Mouse (Mus musculus) cerebral cortex, adult 2 months (tissue): ENCODE measurements around the gene Ripk3.

Experiments used
- WGBS: fragments of 180-500 bp; shearing (Covaris S2); methylation state at CpG from one replicate; pipeline ENCODE4 v1.1.7; 2018; 5-methylcytosine and 5-hydroxymethylcytosine counted together

Gene Ripk3

DNA sequence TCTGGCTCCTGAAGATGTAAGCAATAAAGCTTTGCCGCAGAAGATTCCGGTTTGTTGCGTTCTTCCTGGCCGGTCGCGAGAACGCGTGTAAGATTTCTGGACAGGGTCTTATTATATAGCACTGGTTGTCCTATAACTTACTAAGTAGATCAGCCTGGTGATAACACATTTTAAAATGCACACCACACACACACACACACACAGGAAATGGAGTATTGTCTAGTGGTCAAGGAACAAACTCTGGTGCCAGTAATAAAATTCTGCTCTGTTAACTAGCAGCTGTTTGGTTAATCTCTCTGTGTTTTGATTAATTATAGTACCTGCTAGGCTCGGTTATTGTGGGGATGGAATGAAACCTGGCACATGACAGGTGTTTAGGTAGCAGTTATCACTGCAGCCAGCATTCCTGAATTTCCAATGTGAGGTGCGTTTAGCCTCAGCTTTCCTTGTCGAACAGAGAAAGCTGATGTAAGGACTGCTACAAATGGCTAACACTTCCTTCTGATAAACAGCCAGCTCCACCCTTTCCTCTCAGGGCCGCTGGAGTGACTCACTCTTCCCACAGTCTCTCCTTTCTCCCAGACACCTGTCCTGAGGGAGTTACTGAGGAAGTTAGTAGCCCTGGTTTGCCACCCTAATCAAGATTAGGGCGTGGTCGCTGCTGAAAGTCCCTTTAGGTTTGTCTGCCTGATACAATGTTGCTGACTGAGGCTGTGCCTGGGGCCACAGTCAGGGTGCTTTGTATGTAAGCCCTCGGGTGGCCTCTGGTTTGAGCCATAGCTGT lies 6.9 kb upstream of the Ripk3 start:
- WGBS = 82% methylated on average over 15 of the region's 15 CpGs

DNA sequence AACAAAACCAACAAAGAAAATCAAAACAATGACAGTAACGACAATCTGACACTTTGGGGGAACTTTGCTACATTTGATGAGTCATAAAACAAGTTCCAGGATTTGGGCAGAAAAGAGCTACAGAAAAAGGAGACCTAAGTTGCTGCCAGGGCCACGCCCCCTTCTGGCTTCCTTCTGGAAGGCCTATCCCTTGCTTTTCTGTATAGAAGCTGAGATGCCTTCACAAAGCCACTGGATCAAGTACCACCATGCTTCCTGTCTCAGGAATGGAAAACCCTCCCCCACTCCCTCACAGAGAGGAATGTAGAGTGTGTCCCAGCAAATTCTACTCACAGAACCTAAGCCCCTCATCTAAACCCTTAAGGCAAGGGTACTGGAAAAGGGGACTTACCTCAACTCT lies 5.3 kb upstream of the Ripk3 start:
- 70% methylated on average over 2 of the region's 2 CpGs for WGBS

DNA sequence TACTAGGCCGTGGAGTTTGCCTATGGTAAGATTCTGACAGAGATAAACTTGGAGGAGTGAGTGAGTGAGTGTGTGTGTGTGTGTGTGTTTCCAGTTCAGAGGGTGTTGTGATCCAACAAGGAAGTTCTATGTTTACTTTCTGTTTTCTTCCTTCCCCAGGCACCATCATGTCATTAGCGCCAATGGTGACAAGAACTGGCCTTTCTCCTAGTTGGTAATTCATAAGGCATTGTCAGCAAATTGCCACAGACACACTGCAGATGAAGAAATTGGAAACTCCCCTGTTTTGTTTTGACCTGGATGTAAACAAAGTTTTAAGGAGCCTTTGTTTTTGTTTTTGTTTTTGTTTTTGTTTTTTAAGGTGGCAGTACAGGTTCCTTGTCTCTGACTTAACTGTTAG lies 4.8 kb upstream of the Ripk3 start:
- WGBS = 69% methylated on average over 2 of the region's 2 CpGs

DNA sequence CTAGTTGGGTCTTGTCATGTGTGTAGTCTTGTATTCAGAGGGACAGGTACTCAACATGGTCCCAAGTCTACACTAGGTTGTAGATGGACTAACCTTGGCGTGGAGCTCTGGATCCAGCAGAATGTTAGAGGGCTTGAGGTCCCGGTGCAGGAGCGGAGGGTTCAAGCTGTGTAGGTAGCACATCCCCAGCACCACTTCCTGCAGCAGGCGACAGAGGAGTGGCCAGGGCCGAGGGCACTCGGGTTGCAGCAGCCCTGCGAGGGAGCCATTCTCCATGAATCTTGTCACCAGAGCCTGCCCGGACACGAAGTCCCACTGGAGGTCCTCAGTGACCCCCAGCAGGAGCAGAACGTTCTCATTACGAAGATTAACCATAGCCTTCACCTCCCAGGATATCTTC lies 934 bp downstream of the Ripk3 start:
- 53% methylated on average over 11 of the region's 11 CpGs for WGBS

DNA sequence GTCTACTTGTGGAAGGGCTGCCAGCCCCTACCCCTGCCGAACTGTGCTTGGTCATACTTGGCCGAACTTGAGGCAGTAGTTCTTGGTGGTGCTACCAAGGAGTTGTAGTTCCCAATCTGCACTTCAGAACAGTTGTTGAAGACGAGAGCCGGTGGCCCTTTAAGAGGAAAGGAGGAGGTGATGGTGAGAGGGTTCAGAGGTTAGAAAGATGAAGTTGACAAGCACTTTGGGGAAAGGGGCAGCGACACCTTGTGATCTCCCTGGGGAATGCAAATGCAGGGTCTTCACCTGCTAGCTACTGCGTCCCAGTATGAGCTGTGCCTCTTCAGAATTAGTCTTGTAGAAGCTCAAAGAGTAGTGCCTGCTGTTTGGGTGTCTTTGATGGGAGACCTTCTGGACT lies 3.5 kb downstream of the Ripk3 start:
- WGBS = 36% methylated on average over 6 of the region's 6 CpGs

DNA sequence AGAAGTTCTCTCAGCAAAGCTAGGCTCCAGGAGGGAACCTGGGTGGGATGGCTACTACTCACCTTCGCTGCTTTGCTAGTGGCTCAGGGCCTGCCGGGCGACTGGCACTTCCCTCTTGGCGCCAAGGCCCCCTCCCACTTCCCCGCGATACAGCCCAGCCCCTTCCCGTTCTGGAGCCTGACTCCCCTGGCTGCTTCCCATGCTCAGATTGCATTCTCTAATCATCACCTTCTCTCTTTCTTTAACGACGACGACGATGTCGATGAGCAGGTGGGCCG lies 4.8 kb downstream of the Ripk3 start, which contains the start of gene Adcy4:
Adcy4 (minus strand) TSS at position 138 of the 278 bp plus-strand sequence.
- WGBS = 8% methylated on average over 13 of the region's 13 CpGs

DNA sequence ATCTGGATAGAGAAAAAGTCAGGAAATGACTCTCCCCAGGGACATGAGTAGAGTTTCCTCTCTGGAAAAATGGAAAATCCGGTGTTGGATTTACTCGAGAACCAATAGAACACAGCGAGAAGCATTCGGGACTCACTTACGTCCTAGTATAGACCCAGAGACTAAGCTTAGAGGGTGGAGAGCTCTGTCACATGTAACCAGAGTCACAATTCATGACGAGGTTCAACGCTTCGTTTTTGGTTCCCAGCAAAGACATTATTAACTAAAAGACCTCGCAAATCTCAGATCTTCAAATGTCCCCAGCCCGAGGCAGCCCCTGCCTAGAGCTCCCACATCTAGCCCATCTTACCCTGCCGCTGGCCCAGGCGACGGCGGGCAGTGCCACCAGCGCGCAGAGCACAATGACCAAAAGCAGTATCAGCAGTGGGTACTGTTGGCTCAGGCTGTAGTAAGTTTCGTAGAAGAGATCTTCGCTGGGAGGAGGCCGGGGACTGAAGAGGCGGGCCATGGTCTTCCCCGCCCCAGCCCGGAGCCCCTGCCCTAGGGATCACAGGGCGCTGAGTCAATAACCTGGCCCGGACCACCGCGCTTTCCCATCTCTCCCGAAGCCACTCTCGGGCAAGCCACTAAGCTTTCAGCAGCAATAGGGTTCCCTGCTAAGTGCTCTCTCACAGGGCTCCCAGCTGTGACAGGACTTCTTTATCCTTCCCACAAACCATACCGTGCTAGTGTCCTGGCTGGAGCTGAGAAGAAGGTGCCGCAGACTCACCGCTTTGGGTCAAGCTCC lies 5.3 kb downstream of the Ripk3 start:
- WGBS = 4% methylated on average over 31 of the region's 31 CpGs

DNA sequence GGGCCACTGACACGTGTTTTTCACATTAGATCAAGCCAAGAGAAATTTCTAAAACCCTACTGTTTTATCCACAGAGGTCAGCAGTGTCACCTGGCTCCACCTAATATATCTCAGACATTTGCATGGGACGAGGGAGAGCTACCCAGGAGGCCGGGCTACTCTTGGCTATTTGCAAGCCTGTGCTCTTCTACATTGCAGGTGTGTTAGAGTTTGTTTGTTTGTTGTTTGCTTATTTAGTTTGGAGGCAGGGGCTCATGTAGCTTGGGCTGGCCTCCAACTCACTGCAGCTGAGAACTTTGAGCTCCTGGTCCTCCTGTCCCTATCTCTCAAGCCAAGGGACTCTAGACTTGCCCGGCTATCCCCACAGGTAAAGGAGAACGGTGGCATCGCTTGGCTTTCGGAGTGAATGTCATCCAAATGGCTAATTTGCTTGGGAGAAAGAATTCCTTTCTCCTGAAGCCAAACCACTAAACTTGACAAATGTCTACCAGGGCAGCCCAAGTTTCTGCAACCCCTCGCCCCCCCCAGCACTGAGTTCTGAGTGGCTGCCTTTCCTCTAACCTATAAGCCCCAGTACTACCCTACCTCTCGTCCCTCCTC lies 6.2 kb downstream of the Ripk3 start:
- 53% methylated on average over 9 of the region's 9 CpGs for WGBS

DNA sequence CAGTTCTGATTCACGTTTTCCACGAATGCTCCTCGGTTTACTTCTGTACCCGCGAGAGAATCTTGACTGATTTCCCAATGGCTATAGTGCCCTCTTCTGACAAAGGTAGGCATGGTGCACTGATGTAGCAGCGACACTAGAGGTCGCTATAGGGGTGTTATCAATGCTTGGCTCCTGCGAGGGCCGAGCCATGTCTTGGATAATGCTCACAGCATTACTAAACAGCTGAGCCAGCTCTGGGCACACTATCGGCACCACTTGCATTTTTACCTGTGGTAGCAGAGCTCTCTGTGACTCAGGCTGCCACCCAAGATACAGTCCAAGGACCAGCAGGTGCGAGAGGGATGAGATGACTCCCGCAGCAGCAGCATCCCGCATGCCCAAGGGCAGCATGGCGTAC lies 7.4 kb downstream of the Ripk3 start:
- 13% methylated on average over 14 of the region's 14 CpGs for WGBS

DNA sequence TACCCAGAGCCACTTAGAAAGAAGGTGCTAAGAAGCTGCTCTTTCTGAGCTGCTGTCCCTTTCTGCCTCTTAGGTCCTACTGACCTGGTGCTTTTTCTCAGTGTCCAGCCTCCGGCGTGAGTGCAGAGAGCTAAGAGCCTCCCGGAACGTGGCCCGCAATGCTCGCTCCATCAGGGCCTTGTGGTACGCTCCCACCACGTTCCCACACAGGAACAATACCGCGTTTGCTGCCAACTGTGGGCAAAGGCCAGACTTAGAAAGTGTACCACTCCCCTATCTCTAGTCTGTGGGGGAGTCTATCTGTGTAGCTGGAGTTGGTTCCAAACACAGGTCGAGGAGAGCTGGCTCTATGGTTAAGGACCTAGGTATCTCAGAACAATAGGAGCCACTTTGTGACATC lies 7.9 kb downstream of the Ripk3 start:
- 84% methylated on average over 11 of the region's 11 CpGs for WGBS

DNA sequence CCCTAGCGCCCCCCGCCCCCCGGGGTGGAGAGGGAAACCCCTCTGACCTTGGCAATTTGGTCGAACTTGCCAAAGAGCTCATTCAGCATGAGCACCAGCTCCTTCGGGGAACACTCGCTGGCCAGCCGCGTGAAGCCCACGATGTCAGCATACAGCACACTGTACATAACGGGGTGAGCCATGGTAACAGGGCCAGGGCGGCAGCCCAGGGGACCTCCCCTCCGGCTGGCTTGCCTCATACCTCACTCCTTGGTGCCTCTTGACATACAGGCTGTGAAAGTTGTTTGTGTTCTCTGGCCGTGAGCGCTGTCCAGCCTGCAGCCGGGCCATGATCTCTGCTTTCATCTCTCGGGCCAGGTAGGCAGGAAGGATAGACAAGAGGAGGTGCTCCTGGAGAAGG lies 9.0 kb downstream of the Ripk3 start:
- 73% methylated on average over 16 of the region's 16 CpGs for WGBS

DNA sequence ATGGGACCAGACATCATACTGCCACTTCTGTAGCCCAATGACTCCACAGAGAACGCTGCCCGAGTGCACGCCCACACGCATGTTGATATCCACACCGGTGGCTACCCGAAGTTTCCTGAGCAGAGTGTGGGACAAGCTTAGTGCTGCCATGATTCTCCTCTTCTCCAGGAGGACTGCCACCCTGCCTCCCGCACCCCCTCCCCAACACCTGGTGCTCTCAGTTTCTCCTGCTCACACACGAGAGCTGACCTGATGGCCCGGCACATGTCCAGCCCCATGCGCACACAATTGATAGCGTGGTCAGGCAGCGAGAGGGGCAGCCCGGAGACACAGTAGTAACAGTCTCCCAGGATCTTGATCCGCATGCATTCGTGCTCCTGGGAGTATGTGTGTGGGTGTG lies 10.0 kb downstream of the Ripk3 start:
- whole genome bisulfite sequencing = 83% methylated on average over 15 of the region's 15 CpGs

DNA sequence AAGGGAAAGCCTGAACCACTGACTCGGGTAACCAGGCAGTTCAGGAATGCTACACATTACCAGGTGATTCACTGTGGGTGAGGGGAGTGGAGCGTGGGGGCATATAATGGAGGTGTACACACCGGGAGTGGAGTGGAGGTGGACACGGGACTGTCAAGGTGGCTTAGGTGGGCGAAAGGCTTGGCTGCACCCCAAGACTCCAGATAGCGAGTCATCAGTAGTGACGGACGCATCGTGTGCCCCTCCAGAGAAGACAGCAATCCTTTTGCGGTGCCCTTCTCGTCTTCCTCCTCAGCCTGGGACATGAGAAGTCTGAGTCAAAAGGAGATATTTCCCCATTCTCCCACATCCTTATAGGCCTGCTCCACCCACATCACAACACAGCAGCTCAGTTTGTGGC lies 10.9 kb downstream of the Ripk3 start:
- 74% methylated on average over 11 of the region's 11 CpGs for WGBS

DNA sequence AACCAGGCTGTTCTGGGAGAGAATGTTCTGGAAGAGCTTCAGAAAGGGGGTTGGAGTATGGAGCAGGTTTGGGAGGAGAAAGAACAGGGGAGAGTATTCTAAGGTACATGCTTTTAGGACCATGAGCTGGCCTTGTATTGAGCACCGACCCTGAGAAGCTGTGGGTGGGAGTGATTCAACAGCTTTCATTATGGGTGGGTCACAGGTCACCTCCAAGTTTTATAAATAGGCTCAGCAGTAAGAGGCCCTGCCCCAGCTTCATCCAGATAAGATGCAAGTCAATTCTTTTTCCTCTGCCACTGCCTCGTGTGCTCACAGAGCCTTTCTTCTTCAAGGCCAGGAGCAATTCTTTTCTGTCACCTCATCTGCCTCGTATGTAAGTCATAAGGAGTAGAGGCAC lies 11.5 kb downstream of the Ripk3 start:
- WGBS = 75% methylated on average over 3 of the region's 3 CpGs

DNA sequence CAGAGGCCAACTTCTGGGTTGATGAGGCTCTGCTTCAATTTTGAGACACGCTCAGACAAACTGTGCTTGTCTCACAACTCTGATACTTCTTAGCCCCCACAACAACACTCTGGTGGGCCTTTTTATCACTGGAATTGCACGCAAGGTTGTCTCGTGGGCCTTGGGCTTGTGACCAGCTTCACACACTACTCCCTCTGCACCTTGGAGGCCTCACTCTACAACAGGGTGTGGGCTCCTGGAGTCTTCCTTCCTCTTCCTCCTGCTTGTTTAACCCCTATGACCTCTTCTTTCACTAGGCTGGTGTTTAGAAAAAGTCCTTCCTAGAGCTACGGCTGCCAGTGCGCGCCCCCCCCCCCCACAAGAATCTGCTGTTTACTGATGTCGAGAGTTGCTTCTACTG lies 12.0 kb downstream of the Ripk3 start:
- 80% methylated on average over 7 of the region's 7 CpGs for WGBS

DNA sequence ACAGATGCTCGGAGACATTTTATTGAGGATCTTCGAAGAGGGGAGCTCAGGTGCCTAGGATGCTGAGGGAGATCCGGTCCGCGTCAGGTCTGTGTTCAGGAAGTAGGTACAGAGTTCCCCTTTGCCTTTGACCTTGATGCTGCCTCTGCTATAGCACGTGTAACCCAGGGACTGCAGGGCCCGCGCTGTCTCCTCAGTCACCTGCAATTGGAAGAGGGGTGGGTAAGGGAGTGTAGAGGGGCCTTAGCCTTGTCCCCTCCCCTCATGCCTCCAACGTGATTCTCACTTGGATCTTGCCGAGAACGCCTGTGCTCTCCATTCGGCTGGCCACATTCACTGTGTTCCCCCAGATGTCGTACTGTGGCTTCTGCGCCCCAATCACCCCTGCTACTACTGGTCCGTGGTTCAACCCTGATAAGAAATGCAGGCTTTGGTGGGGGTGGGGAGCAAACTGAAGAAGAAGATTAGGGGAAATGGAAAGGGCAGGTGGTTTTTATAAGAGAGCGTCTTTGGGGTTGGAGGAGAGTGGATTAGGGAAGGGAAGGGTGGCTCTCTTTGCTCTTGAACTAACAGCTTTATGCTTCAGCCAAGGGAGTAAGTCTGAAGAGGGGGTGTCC lies 19.5 kb downstream of the Ripk3 start:
- 90% methylated on average over 16 of the region's 16 CpGs for WGBS

DNA sequence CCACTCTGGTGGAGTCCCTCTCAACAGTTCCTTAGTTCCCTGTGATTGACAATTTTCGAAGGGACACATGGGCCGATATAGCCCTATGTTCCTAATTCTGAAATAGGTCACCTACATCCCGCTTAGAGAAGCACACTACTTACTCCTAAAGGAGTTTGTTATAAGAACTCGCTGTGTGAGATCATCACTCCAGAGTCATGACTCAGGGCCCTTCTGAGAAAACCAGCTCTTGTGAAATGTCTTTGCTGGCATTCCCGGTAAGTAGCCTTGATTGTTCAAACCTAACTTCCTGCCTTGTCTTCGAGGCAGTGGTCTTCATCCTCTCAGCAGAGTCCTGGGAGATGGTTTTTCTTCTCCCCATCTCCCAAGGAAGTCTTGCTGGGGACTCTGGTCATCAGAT lies 20.1 kb downstream of the Ripk3 start:
- WGBS = 85% methylated on average over 6 of the region's 6 CpGs

DNA sequence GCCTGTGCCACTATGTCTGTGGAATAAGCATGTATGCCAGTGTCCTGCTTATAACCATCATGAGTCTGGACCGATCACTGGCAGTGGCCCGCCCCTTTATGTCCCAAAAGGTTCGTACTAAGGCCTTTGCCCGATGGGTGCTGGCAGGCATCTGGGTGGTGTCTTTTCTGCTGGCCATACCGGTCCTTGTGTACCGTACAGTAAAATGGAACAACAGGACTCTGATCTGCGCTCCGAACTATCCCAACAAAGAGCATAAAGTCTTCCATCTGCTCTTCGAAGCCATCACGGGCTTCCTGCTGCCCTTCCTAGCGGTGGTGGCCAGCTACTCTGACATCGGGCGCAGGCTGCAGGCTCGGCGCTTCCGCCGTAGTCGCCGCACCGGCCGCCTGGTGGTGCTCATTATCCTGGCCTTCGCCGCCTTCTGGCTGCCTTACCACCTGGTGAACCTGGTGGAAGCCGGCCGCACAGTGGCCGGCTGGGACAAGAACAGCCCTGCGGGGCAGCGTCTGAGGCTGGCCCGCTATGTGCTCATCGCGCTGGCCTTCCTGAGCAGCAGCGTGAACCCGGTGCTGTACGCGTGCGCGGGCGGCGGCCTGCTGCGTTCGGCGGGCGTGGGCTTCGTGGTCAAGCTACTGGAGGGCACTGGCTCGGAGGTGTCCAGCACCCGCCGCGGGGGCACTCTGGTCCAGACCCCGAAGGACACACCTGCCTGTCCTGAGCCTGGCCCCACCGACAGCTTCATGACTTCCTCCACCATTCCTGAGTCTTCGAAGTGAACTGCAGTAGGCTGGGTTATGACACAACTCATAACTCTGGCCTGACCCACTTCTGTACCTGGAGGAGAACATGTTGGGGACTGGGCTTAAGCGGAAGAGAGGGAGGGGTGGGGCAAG lies 20.9 kb downstream of the Ripk3 start:
- WGBS = 11% methylated on average over 52 of the region's 52 CpGs

DNA sequence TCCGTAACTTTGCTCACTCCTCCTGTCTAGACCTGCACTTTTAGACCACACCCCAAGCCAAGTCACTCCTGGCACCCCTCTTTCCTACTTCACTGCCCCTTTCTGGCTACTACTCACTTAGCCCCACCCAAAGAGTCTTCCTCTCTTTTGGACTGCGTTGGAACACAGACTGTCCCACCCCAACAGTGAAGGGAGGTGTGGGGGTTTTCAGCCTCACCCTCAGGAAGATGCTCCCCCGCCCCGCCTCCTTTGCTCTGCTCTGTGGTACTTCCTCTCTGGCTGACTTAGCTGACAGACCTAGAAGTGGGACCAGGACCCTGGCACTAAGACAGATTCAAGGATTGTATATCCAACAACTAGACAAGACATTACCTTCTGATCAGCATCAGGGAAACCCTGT lies 23.0 kb downstream of the Ripk3 start, which contains the start of gene Ltb4r1:
Ltb4r1 (plus strand) TSS at position 267 of the 400 bp plus-strand sequence.
- WGBS = 81% methylated on average over 4 of the region's 4 CpGs

DNA sequence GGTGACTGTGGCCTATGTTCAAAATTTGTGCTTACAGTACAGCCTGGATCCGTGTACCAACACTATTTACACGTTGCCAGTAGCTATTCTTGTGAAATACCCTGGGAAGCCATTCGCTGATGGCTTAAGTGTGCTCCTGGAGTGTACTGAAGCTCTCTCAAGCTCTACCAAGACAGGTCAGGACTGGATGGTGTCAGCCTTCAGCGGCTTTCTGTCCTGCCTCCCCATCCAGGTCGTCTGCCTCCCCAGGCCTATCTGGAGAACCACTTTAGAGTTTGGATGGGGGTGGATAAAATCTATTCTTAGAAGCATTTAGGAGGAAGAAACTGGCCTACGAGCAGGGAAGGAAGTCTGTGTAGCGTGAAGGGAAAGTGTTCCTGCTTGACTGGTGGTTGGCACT lies 25.5 kb downstream of the Ripk3 start:
- WGBS = 41% methylated on average over 7 of the region's 7 CpGs

DNA sequence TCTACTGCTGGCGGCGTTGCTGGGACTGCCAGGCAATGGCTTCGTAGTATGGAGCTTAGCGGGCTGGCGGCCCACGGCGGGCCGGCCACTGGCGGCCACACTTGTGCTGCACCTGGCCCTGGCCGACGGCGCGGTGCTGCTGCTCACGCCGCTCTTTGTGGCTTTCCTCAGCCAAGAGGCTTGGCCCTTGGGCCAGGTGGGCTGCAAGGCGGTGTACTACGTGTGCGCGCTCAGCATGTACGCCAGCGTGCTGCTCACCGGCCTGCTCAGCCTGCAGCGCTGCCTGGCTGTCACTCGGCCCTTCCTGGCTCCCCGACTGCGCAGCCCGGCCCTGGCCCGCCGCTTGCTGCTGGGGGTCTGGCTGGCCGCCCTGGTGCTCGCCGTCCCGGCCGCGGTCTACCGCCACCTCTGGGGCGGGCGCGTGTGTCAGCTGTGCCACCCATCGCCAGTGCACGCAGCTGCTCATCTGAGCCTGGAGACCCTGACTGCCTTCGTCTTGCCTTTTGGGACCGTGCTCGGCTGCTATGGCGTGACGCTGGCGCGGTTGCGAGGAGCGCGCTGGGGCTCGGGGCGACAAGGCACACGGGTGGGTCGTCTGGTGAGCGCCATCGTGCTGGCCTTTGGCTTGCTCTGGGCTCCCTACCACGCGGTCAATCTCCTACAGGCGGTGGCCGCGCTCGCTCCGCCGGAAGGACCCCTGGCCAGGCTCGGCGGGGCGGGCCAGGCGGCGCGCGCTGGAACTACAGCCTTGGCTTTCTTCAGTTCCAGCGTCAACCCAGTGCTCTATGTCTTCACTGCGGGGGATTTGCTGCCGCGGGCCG lies 26.5 kb downstream of the Ripk3 start:
- 2% methylated on average over 77 of the region's 77 CpGs for WGBS
